Mouse (Mus musculus) CH12F3 (cell line): ENCODE measurements around the gene Rnf39.

ENCODE experiments used
- in situ Hi-C: fragments of 300-500 bp; cut with MboI; formaldehyde crosslinking; loops from 2 replicates; pipeline ENCODE4 v1.14.3; 2020; ENCODE audit warnings: low sequenced_read_pairs

The Rnf39 gene

GRCm38 (mm10) chr17:36931130-36931529, 11.6 kb upstream of the Rnf39 start:
- in situ Hi-C loops, result no loop called here

GRCm38 (mm10) chr17:36931806-36932205, 10.9 kb upstream of the Rnf39 start:
- in situ Hi-C loops, result no loop called here

- in situ Hi-C loops, result no loop called here
Measured at GRCm38 (mm10) chr17:36938056-36938455, 4.7 kb upstream of the Rnf39 start.

- in situ Hi-C loops, result no loop called here
Measured at GRCm38 (mm10) chr17:36942391-36942790, 327 bp upstream of the Rnf39 start.

- in situ Hi-C loops, result no loop called here
Measured at GRCm38 (mm10) chr17:36943691-36944090, 973 bp downstream of the Rnf39 start.

GRCm38 (mm10) chr17:36944121-36944775, 1.5 kb downstream of the Rnf39 start:
- in situ Hi-C loops, result no loop called here

GRCm38 (mm10) chr17:36947051-36947819, 4.5 kb downstream of the Rnf39 start:
- in situ Hi-C loops, result no loop called here

GRCm38 (mm10) chr17:36948286-36948685, 5.6 kb downstream of the Rnf39 start:
- in situ Hi-C loops, result no loop called here

GRCm38 (mm10) chr17:36949265-36949664, 6.5 kb downstream of the Rnf39 start:
- in situ Hi-C loops, result no loop called here

GRCm38 (mm10) chr17:36950981-36951947, 8.5 kb downstream of the Rnf39 start, which contains the start of gene Ppp1r11:
Gene Ppp1r11, minus strand, starts transcription at chr17:36951741.
- in situ Hi-C loops, result no loop called here

- in situ Hi-C loops, result no loop called here
Measured at GRCm38 (mm10) chr17:36952631-36953030, 9.9 kb downstream of the Rnf39 start.

GRCm38 (mm10) chr17:36953062-36953461, 10.3 kb downstream of the Rnf39 start:
- in situ Hi-C loops, result no loop called here

GRCm38 (mm10) chr17:36957999-36958743, 15.5 kb downstream of the Rnf39 start, which contains the start of the genes Znrd1 and Znrd1as:
Gene Znrd1, minus strand, starts transcription at chr17:36958559.
Gene Znrd1as, plus strand, starts transcription at chr17:36958592.
- in situ Hi-C loops, result no loop called here

- in situ Hi-C loops, result no loop called here
Measured at GRCm38 (mm10) chr17:36958884-36959283, 16.2 kb downstream of the Rnf39 start.

GRCm38 (mm10) chr17:36961125-36961524, 18.4 kb downstream of the Rnf39 start:
- in situ Hi-C loops, result no loop called here

GRCm38 (mm10) chr17:36966875-36967274, 24.2 kb downstream of the Rnf39 start:
- in situ Hi-C loops, result no loop called here

GRCm38 (mm10) chr17:36970316-36970890, 27.7 kb downstream of the Rnf39 start:
- in situ Hi-C loops, result no loop called here

- in situ Hi-C loops, result no loop called here
Measured at GRCm38 (mm10) chr17:36971172-36971850, 28.6 kb downstream of the Rnf39 start.

GRCm38 (mm10) chr17:36972791-36973190, 30.1 kb downstream of the Rnf39 start:
- in situ Hi-C loops, result no loop called here
